Mouse (Mus musculus) right cerebral cortex, postnatal 14 days (tissue): ENCODE results near the gene Dnah11.
A peak's percentile ranks its signal among the peaks of the same experiment; 100 is the strongest.

Source experiments
- DNase-seq: peaks from one replicate; pipeline ENCODE4 v3.0.0; 2022

Gene Dnah11

DNA sequence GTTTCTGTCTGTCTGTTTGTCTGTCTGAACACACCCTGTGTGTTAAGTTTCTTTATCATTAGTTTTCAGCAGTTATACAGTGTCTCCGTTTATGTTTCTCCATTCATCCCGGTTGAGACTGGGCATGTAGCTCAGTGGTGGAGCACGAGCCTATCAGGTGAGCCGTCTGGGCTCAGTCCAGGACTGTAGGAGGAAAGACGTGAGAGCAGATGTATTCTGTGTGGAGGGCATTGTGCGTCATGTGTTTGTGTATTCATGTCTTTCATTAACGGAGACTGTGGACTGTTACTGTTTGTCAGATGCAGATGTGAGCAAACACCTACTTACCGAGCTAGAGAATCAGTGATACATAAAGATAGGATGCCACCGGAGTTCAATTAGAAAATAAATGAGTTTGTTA is 341.8 kb downstream of the Dnah11 start:
- DNase-seq = no peak

DNA sequence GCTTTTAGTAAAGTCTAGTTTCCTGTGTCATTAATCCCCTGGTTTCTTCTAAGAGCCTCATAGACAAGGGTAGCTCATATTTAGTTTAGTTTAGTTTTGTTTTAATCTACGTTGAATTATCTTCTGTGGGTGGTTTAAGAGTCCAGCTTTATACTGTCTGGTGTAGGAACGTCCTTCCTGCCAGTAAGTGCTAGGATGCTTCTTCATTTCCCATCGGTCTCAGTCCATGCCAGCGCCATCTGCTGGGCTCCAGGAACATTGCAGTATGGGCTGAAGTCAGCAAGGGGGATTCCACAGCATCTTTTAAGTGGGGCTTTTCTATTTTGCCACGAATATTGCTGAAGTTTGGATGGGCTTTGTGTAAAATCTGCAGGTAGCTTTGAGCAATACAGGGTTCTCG is 345.5 kb downstream of the Dnah11 start:
- DNase-seq = peak; percentile 54

DNA sequence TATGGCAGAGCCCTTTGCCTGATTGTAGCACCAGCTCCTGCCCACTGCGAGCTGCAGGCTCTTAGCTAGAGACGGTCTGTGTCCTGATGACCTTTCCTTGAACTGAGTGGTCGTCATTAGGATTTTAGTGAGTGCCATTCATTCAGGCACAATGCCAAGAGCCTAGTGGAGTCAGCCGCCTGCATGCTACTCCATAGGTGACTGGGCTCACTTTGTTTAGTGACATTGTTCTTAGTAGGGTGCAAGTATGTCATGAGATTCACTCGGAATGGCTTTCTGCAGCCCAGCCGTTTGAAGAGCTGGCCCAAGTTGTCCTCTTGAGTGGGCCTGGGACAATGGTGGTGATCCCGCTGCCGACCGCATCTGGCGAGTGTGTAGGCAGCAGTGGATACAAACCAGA is 348.4 kb downstream of the Dnah11 start:
- no peak for DNase-seq

DNA sequence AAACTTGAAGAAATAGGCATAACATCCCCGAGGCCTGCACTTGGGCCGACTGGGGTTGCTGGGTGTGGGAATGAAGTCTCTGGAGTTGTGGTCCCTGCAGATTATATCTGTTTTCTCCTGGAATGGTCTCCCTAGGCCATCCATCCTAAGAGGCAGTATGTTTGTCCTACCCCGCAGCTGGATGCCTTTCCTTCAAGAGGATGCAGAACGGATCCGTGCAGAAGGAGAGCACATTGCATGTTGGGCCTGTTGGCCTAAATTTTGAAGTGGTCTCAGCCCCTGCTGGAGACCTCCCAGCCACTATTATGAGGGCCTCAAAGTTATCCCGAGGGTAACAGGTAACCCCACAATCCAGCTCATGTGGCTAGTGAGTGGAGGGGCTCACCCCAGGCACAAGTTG is 350.2 kb downstream of the Dnah11 start:
- no peak for DNase-seq

DNA sequence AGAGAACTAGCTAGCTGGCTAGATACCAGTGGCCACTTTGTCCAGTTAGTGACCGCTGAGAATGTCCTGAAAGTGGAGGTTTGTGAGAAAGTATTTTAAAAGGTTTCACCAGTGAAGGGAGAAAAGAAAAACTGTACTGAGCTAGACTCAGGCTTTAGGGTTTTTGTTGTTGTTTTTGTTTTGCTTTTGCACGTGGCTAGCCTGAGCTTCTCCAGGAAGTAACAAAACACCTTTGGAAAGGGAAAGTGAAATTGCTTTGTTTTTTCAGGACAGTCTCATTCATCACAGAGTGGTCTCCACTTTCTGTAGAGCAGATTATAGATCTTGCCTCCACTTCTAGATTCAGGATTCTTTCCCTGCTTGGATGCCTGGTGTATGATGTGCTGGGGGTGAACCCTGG is 353.9 kb downstream of the Dnah11 start:
- DNase-seq = no peak

DNA sequence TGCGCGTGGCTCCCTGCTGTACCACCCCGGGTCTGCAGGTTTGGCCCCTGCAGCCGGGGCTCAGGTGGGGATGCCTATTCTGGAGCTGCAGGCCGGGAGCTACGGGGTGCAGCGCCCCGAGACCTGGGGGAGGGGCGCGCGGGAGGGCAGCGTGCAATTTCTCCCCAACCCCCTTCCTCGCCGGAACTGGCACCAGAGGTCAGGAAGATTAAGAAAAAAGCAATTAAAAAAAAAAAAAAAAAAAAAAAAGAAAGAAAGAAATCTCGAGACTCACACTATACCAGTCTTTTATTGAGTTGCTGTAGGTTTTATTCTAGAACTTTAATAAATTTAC is 354.8 kb downstream of the Dnah11 start:
- DNase-seq = no peak

DNA sequence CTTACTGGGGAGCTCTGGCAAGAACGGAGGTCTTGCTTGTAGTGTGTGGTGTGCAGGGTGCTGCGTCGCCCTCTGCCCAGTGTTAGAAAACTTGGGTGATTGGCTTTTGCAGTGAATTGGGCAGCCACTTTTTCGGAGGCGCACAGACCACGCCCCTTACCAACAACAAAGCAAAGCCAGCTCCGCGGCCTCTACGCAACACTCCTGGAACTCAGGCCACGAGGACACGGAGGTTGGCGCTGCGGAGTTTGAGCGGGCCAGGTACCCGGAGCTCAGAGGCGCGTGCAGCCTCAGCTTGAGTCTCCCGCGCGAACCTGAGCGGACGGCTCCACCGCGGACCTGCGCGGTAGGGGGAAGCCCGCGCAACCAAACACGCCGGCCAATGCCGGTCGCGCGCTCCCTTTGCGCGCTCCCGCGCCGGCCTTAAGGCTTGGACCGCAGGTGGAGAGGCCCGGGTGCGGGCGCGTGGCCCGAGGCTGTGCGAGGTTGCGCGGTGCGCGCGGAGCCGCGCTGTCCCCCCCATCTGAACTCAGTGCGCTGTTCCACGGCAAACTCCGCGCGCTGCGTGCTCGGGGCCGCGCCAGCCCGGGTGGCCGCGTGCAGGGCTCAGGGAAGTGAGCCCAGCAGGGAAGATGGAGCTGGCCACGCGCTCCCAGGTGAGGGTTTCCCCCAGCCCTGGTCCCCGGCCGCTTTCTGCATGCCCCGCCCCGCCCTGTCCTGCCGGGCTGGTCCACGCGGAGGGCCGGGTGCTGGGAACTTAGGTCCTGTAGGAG is 355.4 kb downstream of the Dnah11 start:
- peak; percentile 57 for DNase-seq

DNA sequence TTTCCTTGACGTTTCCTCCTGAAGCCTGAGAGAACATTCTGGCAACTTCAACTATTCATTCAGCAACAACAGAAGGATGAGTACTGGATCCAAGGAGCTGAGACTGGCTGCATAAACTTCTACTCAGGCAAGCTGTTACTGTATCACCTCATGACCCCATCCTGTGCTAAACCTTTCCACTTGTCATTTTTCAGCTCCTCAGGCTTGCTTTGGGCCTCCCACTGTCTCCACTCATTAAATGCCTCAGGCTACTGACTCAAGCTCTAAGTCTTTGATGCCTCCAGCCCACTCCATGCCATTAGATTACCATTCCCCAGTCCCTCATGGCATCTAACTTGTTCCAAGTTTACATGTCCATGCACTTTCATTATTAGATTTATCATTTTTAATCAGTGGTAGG is 356.2 kb downstream of the Dnah11 start:
- no peak for DNase-seq

DNA sequence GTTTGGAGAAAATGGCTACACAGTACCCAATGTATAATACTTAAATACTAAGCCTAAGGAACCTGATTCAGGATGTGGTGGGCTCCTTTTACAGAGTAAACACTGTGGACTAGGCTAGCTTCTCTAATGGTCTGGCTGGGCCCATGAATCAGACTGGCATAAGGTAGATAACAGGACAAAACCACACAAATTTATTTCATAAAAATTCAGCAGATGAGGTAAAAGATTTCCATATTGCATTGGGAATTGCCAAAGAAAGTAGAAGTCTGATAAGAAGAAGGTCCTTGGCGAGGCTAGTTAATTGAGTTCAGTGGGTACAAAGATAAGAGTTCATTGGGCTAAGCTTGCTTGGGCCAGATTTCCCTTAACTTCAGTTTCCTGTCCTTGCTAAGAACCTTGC is 358.1 kb downstream of the Dnah11 start:
- no peak for DNase-seq

DNA sequence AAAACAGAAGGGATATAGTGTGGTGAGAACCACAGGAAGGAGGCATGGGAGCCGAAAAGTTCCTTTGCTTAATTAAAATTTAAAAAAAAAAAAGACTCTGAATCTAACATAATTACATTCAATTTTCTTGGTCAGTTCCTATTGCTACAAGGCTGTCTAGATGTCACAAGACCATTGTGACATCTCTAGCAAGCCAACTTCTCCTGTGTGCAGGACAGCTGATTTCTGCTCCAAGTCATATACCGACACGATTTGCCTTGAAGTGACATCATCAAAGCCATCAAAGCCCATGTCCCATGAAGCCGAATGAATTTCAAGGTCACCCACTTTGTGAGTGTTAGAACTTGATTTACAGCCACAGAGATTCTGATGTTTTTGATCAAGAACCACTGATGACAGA is 361.5 kb downstream of the Dnah11 start:
- no peak for DNase-seq

DNA sequence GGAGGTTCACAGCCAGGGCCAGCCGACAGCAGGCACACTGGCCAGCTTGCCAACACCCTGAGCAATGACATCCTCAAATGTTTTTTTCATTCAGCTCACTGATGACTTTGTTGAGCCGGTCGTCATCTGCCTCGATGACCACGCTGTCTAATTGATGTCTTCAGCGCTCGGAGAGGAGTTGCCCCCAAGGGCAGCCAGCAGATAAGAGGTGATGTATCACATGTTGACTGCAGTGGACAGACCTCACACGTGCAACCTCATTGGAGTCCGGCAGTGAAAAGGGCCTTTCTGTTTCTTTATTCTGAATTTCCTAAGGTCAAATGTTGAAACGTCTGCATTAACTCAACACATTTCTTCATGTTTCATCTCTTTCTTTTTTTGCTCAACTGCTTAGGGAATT is 363.5 kb downstream of the Dnah11 start:
- no peak for DNase-seq

DNA sequence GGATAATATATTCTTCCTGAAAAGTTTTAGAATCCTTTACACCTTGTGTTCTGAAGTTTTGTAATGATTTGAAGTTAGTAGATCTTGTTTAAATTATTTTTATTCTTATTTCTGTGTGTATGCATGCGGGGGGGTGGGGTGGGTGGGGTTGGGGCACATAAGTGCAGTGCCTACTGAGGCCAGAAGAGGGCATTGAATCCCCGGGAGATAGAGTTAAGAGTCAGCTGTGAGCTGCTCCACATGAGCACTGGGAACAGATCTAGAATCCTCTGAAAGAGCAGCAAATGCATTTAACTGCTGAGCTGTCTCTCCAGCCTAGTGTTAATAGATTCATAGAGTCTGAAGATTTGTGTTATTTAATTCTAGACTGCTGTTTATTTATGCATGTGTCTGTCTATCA is 364.2 kb downstream of the Dnah11 start:
- no peak for DNase-seq

DNA sequence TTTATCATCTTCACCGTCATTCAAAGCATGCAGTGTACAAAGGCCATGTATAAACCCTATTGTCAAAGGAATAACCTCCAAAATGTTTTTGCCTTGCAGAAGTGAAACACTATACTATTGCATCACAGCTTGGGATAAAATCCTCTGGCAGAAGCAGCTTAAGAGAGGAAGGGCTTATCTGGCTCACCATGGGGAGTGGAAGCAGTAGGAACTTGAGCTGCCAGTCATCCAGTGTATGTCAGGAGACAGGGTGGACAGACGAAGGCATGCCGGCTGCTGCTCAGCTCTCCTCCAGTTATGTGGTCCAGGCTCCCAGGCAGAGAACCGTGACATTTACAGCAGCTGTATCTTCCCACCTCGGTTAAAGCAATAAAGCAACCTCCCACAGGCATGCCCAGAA is 366.7 kb downstream of the Dnah11 start:
- DNase-seq = no peak

DNA sequence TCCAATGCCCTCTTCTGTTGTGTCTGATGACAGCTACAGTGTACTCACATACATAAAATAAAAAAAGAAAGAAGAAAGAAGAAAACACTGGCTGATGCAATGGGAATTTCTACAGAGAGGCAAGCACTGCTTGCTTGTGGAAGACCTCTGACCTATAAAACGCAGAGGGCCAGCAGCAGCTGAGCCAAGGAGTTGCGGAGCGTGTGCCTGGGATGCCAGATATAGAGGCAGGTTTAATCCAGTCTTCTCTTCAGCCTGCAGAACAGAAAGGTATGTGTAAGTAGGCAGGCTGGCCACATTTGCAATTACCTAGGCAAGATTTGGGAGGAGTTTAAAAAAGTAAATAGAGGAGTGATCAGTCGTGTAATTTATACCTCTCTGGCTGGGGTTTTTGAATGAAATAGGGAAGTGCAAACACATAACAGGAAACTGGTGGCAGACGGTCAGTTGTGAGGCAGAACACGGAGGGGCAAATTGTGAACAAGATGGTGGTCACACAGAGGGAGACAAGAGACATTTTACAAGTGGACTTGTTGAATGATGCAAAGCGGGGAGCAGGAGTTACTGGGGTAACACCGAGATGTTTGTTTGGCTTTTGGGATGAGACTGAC is 367.4 kb downstream of the Dnah11 start:
- DNase-seq = no peak

DNA sequence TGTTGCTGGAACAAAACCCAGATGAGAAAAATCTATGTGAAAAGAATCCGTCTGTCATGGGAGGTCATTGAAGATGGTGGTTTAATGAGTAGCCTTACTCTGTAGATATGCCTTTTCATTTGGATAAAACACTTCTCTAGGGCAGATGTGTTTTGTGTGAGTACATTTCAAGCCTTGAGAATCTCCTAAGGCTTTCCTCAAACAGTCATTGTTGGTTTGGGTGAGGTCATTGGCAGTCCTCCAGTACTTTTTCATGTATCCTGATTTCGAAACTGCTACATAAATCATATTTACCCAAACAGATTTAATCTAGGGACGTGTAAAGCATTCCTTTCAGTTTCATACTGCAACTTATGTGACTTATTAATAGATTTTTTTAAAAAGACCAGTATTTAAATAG is 370.5 kb downstream of the Dnah11 start:
- DNase-seq = no peak
